Mouse (Mus musculus): ENCODE measurements around the gene Grin3b.

Gene Grin3b

DNA sequence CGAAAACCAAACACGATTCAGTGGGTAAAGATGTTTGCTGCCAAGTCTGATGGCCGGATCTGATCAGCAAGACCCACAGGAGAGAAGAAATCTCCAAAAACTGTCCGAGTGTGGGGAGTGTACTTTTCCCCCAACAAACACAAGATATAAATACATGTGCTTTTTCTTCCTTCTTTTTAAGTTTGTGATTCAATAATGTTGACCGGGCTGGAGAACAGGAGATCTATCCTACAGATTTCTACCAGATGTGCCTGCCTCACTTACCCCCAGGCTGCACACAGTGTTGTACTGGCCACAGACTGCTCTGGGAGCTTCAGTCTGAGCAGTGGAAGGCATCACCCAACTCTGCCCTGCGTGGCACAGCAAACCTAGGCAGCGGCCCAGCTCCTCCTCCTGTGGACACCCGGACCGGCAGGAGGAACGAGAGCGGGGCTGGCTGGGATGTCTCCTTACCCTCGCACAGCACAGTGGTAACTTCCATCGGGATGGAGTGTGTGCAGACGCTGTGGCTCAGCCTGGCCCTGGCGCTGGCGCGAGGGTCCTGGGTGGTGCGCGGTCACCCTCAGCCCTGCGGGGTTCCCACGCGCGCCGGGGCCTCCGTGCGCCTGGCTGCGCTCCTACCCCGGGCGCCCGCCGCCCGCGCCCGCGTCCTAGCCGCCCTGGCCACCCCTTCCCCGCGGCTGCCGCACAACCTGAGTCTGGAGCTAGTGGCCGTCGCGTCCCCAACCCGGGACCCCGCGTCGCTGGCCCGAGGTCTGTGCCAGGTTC, at the start of gene Grin3b:
Grin3b (plus strand) TSS at position 301 of the 768 bp plus-strand sequence.
- DNase-seq (ENCODE audit: extremely low read depth, insufficient read length, low spot score): no peak

DNA sequence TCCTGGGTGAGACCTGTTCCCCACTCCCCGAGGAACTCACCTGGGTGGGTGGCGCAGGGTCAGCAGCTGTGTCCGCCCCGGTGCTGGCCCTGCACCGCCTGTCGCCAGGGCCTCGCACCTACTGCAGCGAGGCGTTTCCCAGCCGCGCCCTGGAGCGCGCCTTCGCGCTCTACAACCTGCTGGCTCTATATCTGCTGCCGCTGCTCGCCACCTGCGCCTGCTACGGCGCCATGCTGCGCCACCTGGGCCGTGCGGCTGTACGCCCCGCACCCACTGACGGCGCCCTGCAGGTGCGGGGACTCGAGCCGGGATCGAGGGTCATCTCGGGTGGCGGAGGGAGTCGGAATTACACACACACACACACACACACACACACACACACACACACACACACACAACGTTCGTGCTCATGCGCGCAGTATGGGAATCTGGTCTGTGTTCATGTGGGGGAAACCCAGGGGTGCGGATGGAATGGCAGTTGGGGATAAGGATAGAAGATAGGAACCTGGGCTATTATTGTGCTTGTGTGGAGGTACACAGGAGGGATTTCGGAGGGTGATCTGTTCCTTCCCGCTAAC, 49.5 kb upstream of the Grin3b start, which contains the start of gene R3hdm4:
R3hdm4 (minus strand) TSS at position 251 of the 578 bp plus-strand sequence.
- no peak for DNase-seq (ENCODE audit: extremely low read depth, insufficient read length, low spot score)

DNA sequence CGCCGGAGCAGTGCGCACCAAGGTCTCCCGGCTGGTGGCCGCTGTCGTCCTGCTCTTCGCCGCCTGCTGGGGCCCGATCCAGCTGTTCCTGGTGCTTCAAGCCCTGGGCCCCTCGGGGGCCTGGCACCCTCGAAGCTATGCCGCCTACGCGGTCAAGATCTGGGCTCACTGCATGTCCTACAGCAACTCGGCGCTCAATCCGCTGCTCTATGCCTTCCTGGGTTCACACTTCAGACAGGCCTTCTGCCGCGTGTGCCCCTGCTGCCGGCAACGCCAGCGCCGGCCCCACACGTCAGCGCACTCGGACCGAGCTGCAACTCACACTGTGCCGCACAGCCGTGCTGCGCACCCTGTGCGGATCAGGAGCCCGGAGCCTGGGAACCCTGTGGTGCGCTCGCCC, 48.9 kb upstream of the Grin3b start:
- no peak for DNase-seq (ENCODE audit: extremely low read depth, insufficient read length, low spot score)

DNA sequence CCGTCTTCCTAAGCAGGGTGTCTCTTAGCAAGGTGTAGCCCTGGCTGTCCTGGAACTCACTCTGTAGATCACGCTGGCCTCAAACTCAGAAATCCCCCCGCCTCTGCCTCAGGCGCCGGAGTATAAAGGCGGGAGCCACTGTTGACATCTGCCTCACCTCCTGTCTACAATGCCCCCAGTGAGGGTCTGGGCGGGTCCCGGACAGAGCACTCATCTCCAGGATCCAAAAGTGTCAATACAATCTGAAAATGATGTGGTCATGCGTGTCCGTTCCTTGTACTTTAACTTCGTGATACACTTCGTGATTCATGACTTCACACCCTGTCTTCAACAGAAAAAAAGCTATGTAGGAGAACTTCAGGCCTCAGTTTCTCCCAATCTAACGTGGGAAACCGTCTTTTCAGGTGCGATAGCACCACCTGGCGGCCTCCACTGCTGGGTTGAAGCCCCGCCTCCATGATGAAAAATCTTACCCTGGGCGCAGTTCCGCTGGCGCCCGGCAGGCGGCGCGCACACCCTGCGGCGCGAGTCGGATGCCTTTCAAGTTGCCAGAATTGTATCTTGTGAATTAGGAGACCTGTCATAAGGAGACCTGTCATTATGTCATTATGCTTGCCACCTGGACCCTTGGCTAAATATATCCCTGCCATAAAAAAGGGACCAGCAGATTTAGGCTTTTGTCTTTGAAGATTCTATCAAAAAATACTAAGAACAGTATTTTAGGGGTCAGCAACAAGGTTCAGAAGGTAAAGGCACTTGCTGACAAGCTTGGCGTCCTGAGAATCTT, 45.3 kb upstream of the Grin3b start:
- peak; percentile 91 for DNase-seq (ENCODE audit: extremely low read depth, insufficient read length, low spot score)

DNA sequence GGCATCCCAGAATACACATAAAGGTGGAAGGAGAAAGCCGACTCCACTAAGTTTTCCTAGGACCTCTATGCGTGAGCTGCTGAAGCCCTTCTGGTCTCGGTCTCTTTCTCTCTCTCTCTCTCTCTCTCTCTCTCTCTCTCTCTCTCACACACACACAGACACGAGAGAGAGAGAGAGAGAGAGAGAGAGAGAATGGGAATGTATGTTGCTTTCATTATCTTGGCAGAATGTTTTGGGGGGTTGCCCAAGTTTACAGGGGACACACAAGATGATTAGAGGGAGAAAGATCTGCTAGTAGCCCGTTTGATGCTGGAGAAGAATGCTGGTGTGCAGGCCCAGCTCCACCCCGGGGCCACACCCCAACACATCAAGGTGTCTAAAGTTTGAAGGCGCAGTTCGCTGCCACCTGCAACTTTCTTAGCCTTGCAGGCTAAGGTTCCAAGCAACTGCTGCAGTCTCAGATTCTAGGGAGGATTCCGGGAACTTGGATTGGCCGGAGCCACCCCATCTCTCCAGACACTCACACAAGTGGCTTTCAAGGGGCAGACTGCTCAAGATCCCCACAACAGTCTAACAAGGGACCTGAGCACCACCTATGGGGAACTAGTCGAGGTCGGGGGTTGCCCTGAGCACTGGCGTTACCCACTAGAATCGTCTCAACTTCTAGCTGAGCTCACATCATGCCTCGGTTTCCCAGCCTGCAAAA, 44.6 kb upstream of the Grin3b start:
- DNase-seq (ENCODE audit: extremely low read depth, insufficient read length, low spot score): no peak

DNA sequence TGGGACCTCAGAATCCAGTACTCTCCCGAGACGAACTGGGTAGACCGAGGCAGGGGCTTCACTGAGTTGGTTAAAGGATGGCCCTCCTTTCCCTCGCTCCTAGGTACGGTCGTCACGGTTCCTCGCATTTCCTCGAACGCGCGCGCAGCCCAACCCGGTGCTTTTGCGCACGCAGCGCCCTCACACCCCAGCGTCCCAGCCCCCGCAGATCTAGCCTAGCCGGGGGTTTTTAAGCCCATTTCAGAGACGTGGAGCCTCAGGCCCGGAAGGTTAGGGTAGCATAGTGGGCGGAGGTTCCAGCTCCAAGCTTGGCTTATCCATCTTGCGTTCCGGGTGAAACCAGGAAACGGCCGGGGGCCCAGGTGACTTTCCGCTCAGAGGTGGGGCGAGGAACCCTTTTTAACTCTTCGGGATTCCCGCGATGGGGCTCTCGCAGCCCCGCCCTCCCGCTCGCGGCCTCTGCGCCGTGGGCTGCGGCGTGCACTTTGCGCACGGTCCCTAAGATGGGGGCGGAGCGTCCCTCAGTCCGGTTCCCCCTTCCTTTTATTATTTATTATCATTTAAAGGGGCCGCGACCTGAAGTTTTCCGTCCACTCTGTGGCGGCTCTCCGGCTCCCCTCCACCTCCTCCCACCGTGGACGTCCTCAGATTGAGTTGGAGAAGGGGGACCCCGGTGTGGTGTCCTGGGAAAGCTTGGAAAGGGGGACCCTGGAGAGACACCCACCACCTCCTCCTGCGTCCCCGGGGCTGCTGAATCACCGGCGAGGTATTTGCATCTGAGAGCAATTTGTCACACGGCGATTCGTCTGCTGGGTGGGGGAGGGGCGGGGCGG, 43.8 kb upstream of the Grin3b start, which contains the start of gene Arid3a:
Arid3a (plus strand) TSS at position 553 of the 833 bp plus-strand sequence.
- DNase-seq (ENCODE audit: extremely low read depth, insufficient read length, low spot score): peak; percentile 95

DNA sequence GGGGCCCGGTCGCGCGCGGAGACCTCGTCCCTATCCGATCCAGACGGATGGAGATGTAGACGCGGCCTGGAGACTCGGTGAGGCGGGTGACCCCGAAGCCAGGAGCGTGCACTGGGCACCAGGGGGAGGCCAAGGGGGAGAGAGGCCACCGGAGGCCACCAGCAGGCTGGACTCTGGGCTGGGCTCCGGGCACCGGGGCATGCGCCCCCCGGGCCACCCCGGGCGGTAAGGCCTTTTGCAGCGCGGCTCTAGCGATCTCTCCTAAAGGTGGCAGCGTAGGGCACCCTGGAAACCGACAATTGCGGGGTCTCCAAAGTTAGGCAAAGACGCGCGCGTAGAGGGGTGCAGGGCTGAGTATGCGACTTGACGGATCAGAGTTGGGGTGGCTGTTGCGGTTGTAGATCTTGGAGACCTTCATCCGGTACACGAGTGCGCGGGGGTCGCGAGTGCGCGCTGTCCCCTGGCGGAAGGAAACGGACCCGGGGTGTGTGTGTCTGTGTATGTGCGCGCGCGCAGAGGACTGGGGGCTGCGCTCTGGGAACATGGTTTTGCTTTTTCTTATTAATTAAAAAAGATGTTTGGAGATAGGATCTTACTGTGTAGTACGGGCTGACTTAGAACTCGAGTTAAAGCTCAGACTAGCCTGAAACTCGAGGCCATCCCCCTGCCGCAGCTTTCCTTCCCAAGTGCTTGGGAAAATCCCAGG, 43.0 kb upstream of the Grin3b start:
- DNase-seq (ENCODE audit: extremely low read depth, insufficient read length, low spot score): peak; percentile 72

DNA sequence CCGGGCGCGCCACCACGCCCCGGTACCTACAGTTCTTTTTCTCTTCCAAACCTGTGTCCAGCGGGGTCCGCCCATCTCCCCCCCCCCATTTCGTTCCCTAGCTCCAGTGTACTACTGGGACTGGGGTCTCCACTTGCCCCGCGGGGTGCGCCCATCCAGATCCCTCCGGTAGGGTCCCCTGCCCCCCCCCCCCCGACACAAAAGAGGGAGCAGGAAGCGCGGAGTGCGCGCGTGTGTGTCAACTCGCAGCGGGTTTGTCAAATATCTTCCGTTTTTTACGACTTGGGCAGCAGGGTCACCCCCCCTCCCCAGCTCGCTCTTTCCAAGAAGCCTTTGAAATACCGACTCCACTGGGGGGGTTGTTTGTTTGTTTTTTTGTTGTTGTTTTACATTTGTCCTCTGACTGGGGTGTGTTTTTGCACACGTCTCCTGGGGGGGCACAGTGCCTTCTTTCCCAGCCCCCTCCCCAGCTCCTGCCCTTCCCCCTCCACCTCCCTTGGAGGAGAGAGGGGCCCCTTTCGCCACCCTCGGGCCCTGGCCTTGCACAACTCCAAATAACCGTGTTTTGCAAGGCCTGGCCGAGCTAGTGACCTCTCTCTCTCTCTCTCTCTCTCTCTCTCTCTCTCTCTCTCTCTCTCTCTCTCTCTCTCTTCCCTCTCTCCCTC, 42.4 kb upstream of the Grin3b start:
- peak; percentile 51 for DNase-seq (ENCODE audit: extremely low read depth, insufficient read length, low spot score)

DNA sequence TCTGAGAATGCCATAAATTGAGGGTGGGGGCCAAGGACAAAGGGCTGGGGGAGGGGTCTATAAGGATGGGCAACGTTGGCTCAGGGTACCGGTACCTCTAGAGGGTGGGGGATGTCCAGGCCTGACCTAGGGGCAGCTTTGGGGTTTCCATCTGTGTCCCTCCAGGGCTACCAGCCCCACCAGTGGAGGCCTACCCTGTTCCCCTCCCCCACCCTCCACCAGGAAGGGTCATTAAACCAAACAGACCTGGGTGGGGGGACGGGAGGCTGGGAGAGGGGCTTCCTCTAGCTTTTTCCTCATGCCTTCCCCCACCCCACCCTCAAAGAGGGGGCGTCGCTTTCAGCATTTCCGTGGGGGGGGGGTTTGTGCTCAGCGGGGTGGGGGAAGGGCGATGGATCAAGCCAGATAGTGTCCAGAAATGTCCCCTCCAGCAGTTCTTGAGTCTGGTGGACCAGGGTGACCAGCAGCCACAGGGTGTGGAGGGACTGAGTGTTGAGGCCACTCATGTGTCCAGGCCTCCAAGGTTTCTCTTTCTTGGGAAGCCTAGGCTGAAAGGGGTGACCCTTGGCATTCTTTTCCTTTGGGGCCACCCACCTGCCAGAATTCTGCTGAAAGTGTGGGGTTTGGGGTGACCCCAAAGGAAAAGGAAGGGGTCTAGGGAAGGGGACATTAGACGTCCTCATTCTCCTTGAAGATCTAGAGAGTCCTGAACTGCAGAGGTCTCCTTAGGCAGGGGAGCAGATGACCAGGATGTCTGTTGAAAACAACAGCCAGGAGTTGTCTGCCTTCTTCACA, 41.4 kb upstream of the Grin3b start:
- no peak for DNase-seq (ENCODE audit: extremely low read depth, insufficient read length, low spot score)

DNA sequence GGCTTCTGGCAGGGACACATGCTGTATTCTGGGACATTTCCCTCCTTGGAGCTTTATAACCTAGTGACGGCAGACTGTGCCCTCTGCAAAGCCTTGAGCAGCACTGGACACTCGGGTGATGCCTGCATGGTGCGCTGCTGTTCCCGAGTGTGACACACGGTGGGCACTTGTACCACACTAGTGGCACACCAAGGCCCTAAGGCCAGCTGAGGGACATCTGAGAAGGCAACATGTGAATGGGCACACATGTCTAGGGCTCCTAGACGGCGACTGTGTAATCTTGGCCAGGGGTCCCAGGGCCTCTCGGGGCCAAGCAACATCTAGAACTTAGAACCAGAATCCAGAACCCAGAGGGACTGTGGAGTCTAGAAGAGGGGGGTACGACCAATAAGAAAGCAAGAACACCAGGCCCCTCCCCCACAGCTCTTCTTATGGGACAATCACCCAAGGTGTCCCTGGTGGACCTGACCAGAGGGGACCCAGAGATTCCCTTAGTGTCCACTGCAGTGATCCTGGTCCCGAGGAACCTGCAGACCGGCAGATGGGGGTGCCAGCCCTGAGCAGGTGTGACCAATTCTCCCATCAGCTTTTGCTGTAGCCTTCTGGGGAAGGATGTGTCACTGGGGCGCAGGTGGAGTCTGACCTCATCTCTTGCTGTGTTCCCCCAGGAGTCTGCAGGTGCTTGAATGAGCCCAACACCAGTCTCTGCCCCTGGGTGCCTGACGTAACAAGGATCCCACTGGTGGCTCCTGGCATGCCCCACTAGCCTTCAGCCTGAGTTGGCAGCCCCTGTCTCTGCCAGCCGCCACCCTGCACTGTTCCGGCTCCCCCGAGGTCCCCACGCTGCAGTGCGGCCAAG, 40.3 kb upstream of the Grin3b start:
- DNase-seq (ENCODE audit: extremely low read depth, insufficient read length, low spot score): no peak

DNA sequence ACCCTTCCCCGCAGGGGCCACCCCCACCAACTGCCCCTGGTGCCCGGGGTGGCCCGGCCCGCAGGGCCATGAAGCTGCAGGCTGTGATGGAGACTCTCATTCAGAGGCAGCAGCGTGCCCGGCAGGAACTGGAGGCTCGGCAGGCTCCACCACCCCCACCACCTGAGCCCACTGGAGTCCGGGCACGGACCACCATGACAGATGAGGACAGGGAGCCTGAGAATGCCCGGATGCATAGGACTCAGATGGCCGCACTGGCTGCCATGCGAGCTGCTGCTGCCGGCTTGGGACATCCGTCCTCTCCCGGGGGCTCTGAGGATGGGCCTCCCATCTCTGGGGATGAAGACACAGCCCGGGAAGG, 39.7 kb upstream of the Grin3b start:
- no peak for DNase-seq (ENCODE audit: extremely low read depth, insufficient read length, low spot score)

DNA sequence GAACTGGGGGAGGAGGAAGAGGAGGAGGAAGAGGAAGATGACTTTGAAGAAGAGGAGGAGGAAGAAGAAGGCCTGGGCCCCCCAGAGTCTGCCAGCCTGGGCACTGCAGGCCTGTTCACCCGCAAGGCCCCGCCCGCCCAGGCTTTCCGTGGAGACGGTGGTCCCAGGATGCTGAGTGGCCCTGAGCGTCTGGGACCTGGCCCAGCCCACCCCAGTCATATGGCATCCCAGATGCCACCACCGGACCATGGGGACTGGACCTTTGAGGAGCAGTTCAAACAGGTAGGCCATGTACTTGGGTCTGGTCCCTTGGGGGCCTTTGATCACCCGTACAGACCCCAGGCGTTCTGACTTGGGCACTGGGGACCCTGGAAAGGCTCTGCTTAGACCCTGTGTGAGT, 38.7 kb upstream of the Grin3b start:
- no peak for DNase-seq (ENCODE audit: extremely low read depth, insufficient read length, low spot score)

DNA sequence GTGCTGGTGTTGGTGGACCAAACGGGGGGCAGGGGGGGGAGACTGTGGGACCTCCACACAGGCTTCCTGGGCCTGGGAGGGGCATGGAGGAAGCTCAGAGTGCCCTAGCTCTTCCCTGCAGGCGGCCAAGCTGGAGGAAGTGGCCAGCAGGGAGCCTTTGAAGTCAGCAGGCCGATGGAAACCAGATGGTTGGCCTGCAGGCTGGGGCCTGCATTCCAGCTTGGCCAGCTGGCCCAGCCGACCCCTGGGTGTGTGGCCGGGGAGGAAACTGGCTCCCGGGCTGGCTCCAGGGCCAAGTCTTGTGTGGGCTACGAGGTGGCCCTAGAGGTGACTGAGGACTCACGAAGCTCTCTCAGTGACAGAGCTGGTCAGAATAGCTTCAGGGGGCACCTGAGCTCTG, 37.8 kb upstream of the Grin3b start:
- peak; percentile 42 for DNase-seq (ENCODE audit: extremely low read depth, insufficient read length, low spot score)

DNA sequence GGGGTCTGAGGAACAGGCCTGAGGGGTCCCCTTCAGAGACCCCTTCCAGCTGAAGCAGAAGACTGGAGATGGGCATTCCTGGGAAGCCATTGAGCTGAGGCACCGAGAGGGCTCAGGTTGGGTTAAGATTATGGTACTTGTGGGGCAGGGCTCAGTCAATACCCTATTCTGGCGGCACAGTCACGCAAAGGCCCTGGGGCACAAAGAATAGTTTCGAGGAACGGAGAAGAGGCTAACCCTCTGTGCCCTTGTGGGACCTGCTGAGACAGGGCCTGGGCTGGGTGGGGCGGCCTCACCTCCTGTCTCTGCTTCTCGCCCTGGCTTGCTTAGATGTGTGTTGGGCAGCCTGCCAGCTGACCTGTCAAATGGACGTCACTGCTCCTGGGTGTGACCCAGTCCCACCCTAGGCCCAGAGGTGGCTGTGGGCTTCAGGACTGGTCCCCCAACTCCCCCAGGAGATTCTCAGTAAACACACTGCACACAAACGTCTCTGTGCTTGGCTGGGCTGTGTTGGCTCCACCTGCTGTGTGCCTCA, 37.3 kb upstream of the Grin3b start:
- no peak for DNase-seq (ENCODE audit: extremely low read depth, insufficient read length, low spot score)

DNA sequence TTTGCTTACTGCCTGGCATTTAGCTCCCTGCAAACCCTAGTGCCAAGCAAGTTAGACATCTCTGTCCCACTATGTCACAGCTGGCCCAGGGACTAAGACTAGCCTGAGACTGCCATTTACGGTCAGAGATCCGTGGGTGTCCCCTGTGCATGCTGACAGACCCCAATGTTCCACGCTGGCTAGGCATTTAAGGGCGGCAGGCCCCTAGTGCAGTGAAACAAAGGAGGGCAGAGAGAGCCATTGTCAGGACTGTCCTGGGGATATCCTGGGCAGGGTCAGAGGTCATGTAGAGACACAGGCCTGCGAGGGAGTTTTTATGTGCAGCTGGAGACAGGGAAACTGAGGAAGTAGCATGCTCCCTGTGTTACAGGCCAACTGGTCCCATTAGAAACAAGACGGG, 36.7 kb upstream of the Grin3b start:
- DNase-seq (ENCODE audit: extremely low read depth, insufficient read length, low spot score): no peak

DNA sequence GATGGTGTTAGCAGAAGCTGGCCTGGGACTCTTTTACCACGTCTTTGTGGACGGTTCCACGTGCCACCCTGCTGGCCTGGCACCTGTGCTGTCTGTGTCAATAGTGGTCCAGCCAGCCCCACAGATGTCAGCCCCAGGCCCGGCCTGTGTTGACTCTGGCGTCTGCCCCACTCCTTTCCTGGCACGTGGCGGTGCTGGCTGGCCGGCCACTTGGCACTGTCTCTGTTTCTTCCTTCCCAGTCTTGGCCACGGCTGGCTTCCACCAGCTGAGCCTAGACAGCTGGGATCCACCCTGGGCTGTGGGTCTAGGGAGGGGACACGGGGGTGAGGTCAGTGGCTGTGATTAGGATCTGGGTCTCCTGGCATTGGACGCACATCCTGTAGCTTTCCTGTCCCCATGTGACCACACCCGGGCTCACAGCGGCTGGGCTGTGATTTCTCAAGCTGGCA, 36.2 kb upstream of the Grin3b start:
- peak; percentile 86 for DNase-seq (ENCODE audit: extremely low read depth, insufficient read length, low spot score)
